Mouse (Mus musculus) gastrocnemius, adult 8-10 months (tissue): ENCODE data around the gene Gm29564. TPM values are rescaled to one million over a fixed set of nuclear protein-coding genes. Genes with fewer than 3 reads are reported as not detected.
"Not testable (repeated sequence)": the region's sequence is repeated elsewhere in the genome, so short reads cannot be mapped to it uniquely, and the experiment has no call there.

ENCODE experiments used
- DNase-seq, 2 experiments: peaks; one replicate each; pipeline ENCODE4 v3.0.0; 2022; ENCODE audit warnings: low spot score in 2 of 2
- total RNA-seq, 4 experiments: library from RNA; stranded (reverse); gene quantifications; 2 replicates each; pipeline ENCODE4 v1.2.4; 2022

The Gm29564 gene
- total RNA-seq: not detected

GRCm38 (mm10) chrY:78212693-78213092, at the start of gene Gm29564:
TSS of gene Gm29564 (plus strand) at chrY:78212993.
- not testable (repeated sequence) for DNase-seq

Other genes starting within 250 kb of the Gm29564 start
- gene Gm20867, start 249.8 kb upstream of the Gm29564 start, total RNA-seq: not detected